Comparison of ENCODE assay signal across 18 mouse cellular contexts in the genomic region with DNA sequence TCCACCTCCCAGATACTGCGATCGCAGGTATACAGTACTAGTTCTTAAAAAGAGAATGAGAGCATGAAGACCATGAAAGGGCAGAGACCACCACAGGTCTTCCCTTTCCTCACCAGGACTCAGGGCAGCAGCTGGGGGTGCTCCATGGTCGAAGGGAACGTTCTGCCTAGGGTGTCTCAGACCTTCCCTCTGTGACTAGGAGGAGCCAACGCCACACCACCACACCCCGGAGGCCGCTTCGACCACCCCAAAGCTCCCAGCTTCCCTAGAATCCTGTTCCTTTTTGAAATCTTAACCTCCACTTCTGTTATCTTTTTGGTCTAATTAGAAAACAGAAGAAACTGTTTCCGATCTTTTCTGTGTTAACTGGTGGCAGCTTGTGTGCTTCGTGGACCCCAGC. TPM values are rescaled to one million over a fixed set of nuclear protein-coding genes. Genes with fewer than 3 reads are reported as not detected.
A peak's percentile ranks its signal among the peaks of the same experiment; 100 is the strongest.
DNase-seq lines count a peak whose midpoint lies in the region; ATAC-seq and TF ChIP-seq lines count a peak whose summit lies in the region.
"Had no signal": no experiment of that assay in that cellular context is flagged by ENCODE, and none has a peak within 500 bp of the region (broad histone marks: within the 10 kb centered on the region; RNA-seq: fewer than 3 reads in every experiment).

No protein-coding gene starts in this region.

- ATAC-seq in erythroblast, adult 5-6 weeks (replicated peaks; ENCODE audit: low FRiP score, poor library complexity, severe bottlenecking), result no peak
- no peak for ATAC-seq in liver, postnatal 0 days
- no peak for ATAC-seq in hindbrain, embryonic 16.5 days

- peaks cover 97% of the 10 kb centered on the region for H3K4me1 ChIP-seq in erythroblast, embryonic 14.5 days (ENCODE audit: control insufficient read depth)
- H3K4me1 ChIP-seq in liver, adult 2 months (ENCODE audit: control insufficient read depth, insufficient read depth, low read length), result peaks cover 38% of the 10 kb centered on the region
- peaks cover 48% of the 10 kb centered on the region for H3K4me1 ChIP-seq in liver, postnatal 0 days (ENCODE audit: insufficient read depth)
- H3K4me1 ChIP-seq in hindbrain, embryonic 16.5 days (ENCODE audit: control insufficient read depth, insufficient read depth, low read depth, low read length), result peaks cover 10% of the 10 kb centered on the region

- H3K27ac ChIP-seq in layer of hippocampus, adult 2 months, result peak overlapping the region; percentile 3; the same call in 1 of the 2 replicates
- H3K27ac ChIP-seq in liver, adult 2 months (replicated peaks; ENCODE audit: insufficient read depth, low read depth, low read length), result peak overlapping the region; percentile 96
- H3K27ac ChIP-seq in liver, postnatal 0 days (ENCODE audit: low read depth), result peak overlapping the region; percentile 95
- H3K27ac ChIP-seq in hindbrain, embryonic 16.5 days (ENCODE audit: low read depth, low read length), result no peak overlapping the region
- H3K27ac ChIP-seq: hindbrain, embryonic 13.5 days; limb, embryonic 13.5 days; neural tube, embryonic 15.5 days; stomach, embryonic 15.5 days had no signal

- WGBS in liver, adult 2 months, result 87% methylated on average over 10 of the region's 10 CpGs
- 69% methylated on average over 10 of the region's 10 CpGs for WGBS in liver, postnatal 0 days (ENCODE audit: insufficient replicate concordance)
- 93% methylated on average over 10 of the region's 10 CpGs for WGBS in hindbrain, embryonic 16.5 days

- H3K9me3 ChIP-seq in erythroblast, embryonic 14.5 days (ENCODE audit: control insufficient read depth, low read length), result no peaks in the 10 kb centered on the region
- no peaks in the 10 kb centered on the region for H3K9me3 ChIP-seq in liver, postnatal 0 days (ENCODE audit: low read length)
- H3K9me3 ChIP-seq in hindbrain, embryonic 16.5 days (ENCODE audit: control insufficient read depth, low read length), result no peaks in the 10 kb centered on the region
- H3K9me3 ChIP-seq: hindbrain, embryonic 13.5 days; limb, embryonic 13.5 days; neural tube, embryonic 15.5 days; stomach, embryonic 15.5 days had no signal

- peaks cover 5% of the 10 kb centered on the region; the same call in 1 of the 2 replicates for H3K79me2 ChIP-seq in liver, adult 2 months (ENCODE audit: control insufficient read depth, insufficient read depth, low read length)

- peak overlapping the region; percentile 71 for H3K4me2 ChIP-seq in liver, postnatal 0 days (ENCODE audit: low read depth, low read length)
- H3K4me2 ChIP-seq in hindbrain, embryonic 16.5 days (ENCODE audit: low read length), result no peak overlapping the region
- H3K4me2 ChIP-seq: hindbrain, embryonic 13.5 days; limb, embryonic 13.5 days; neural tube, embryonic 15.5 days; stomach, embryonic 15.5 days had no signal

- no peak for TF ChIP-seq EP300 in liver, postnatal 0 days (IDR thresholded peaks at IDR 0.05; ENCODE audit: low read depth)

- no peak for TF ChIP-seq POLR2A in liver, adult 2 months (IDR thresholded peaks at IDR 0.05; ENCODE audit: extremely low read depth, insufficient read depth, low read length)

- peak overlapping the region; percentile 10; the same call in 1 of the 2 replicates for H3K9ac ChIP-seq in liver, adult 2 months (ENCODE audit: low read depth, low read length)
- H3K9ac ChIP-seq in liver, postnatal 0 days (replicated peaks), result peak overlapping the region; percentile 77
- H3K9ac ChIP-seq in hindbrain, embryonic 16.5 days (ENCODE audit: low read depth, low read length), result no peak overlapping the region
- H3K9ac ChIP-seq: hindbrain, embryonic 13.5 days; limb, embryonic 13.5 days; neural tube, embryonic 15.5 days; stomach, embryonic 15.5 days had no signal

- peak overlapping the region; percentile 70 for H3K4me3 ChIP-seq in erythroblast, embryonic 14.5 days (replicated peaks)
- no peak overlapping the region for H3K4me3 ChIP-seq in layer of hippocampus, adult 2 months
- peak overlapping the region; percentile 15; the same call in 1 of the 2 replicates for H3K4me3 ChIP-seq in liver, adult 2 months (ENCODE audit: insufficient read depth, low read depth, low read length)
- peak overlapping the region; percentile 62 for H3K4me3 ChIP-seq in liver, postnatal 0 days (ENCODE audit: low read depth, low read length)
- no peak overlapping the region for H3K4me3 ChIP-seq in hindbrain, embryonic 16.5 days (ENCODE audit: low read length)
- H3K4me3 ChIP-seq: hindbrain, embryonic 13.5 days; limb, embryonic 13.5 days; myocyte; neural tube, embryonic 15.5 days; stomach, embryonic 15.5 days had no signal

- H3K36me3 ChIP-seq in erythroblast, embryonic 14.5 days (ENCODE audit: control insufficient read depth), result peaks cover 88% of the 10 kb centered on the region
- no peaks in the 10 kb centered on the region for H3K36me3 ChIP-seq in liver, adult 2 months (ENCODE audit: control insufficient read depth, insufficient read depth, low read length)
- H3K36me3 ChIP-seq in liver, postnatal 0 days (replicated peaks; ENCODE audit: insufficient read depth, low read length), result peaks cover 50% of the 10 kb centered on the region
- no peaks in the 10 kb centered on the region for H3K36me3 ChIP-seq in hindbrain, embryonic 16.5 days (ENCODE audit: control insufficient read depth, insufficient read depth, low read length)
- H3K36me3 ChIP-seq: stomach, embryonic 15.5 days had no signal

- DNase-seq in layer of hippocampus, adult 2 months (ENCODE audit: low spot score in 2 of 2), result no peak
- DNase-seq in layer of hippocampus, adult 8-10 months (ENCODE audit: low spot score in 2 of 2), result no peak
- DNase-seq in liver, adult 2 months (ENCODE audit: extremely low read depth, low read depth, low spot score), result no peak
- no peak for DNase-seq in liver, postnatal 0 days
- DNase-seq in urinary bladder, postnatal 36 days (ENCODE audit: low spot score in 2 of 2), result no peak
- DNase-seq: cerebellum, postnatal 14 days; embryo, embryonic 11 days; midbrain, embryonic 14.5 days; spleen, adult 18-20 months; thymus, postnatal 14 days had no signal

- no peak for TF ChIP-seq CTCF in layer of hippocampus, adult 2 months (conservative IDR thresholded peaks at IDR 0.05)
- no peak for TF ChIP-seq CTCF in liver, adult 2 months (IDR thresholded peaks at IDR 0.05; ENCODE audit: low read depth, low read length)
- TF ChIP-seq CTCF in liver, postnatal 0 days (IDR thresholded peaks at IDR 0.05; ENCODE audit: low read depth), result no peak

- no peaks in the 10 kb centered on the region for H3K27me3 ChIP-seq in erythroblast, embryonic 14.5 days (ENCODE audit: control insufficient read depth)
- H3K27me3 ChIP-seq in liver, adult 2 months (ENCODE audit: control insufficient read depth, insufficient read depth, low read length), result no peaks in the 10 kb centered on the region
- no peaks in the 10 kb centered on the region for H3K27me3 ChIP-seq in liver, postnatal 0 days (ENCODE audit: insufficient read depth, low read length)
- H3K27me3 ChIP-seq in hindbrain, embryonic 16.5 days (replicated peaks; ENCODE audit: control insufficient read depth, insufficient read depth, low read length), result no peaks in the 10 kb centered on the region
- H3K27me3 ChIP-seq: hindbrain, embryonic 13.5 days; limb, embryonic 13.5 days; neural tube, embryonic 15.5 days; stomach, embryonic 15.5 days had no signal

RNA-seq across cellular contexts. Expression of gene Fam53b, which starts 37.8 kb away (rescaled TPM):
- 21.4 and 23.3 TPM in 2 replicates for polyA plus RNA-seq in erythroblast, embryonic 14.5 days (2012)
- 119 and 143 TPM in 2 replicates for total RNA-seq in erythroblast, adult 5-6 weeks (2015; ENCODE audit: low replicate concordance)
- total RNA-seq in erythroblast, adult 5-6 weeks (2017; ENCODE audit: low replicate concordance), result 126 and 169 TPM in 2 replicates
- 10 to 100 TPM; 42.3 to 54.8 TPM for total RNA-seq in layer of hippocampus, adult 2 months (2021)
- 10 to 100 TPM; 48.8 to 61.1 (median 54.6) TPM for total RNA-seq in layer of hippocampus, adult 8-10 months (2022)
- total RNA-seq in liver, adult 2 months (2014; rRNA removed), result 4.3 and 7.6 TPM in 2 replicates
- polyA plus RNA-seq in liver, adult 2 months (2012; rRNA removed), result 9.1 and 9.9 TPM in 2 replicates
- 15.2 and 17.2 TPM in 2 replicates for polyA plus RNA-seq in liver, postnatal 0 days (2015; fragmentation: Nextera tagmentation; extraction: Ambion mirVana)
- polyA plus RNA-seq in hindbrain, embryonic 16.5 days (2015; fragmentation: Nextera tagmentation; extraction: Ambion mirVana), result 14.7 and 16.3 TPM in 2 replicates

Comparison
In these comparisons a context has a peak if more than half of its experiments do, and no peak if none do; other contexts are left out.
1. H3K4me3 ChIP-seq: peak in erythroblast, embryonic 14.5 days (single experiment), liver, adult 2 months (single experiment) and liver, postnatal 0 days (single experiment); none in layer of hippocampus, adult 2 months (single experiment) and hindbrain, embryonic 16.5 days (single experiment).